Mouse (Mus musculus) lung, embryonic 16.5 days (tissue): ENCODE measurements at regions not wholly inside any gene's neighbourhood (a gene's known extent, or its start where the extent isn't known, plus 50 kb on each side); places are given as distances from the start of the nearest gene placed in this dataset.
A peak's percentile ranks its signal among the peaks of the same experiment; 100 is the strongest.

Source experiments
- ATAC-seq: fragments of 200-750 bp; cut with Nextera tagmentation; 2 replicates; pipeline ENCODE4 v1.8.0; 2017; ENCODE audit warnings: low read depth, mild to moderate bottlenecking, moderate library complexity
- H3K27ac ChIP-seq: fragments of 300-500 bp; sonication (generic); 2 replicates; pipeline ENCODE4 v1.5.1; 2014; ENCODE audit warnings: mild to moderate bottlenecking, control low read depth, low read length
- H3K27me3 ChIP-seq: fragments of 300-500 bp; sonication (generic); 2 replicates; pipeline ENCODE4 v1.6.1; 2014; ENCODE audit warnings: low read depth, low read length, mixed read lengths; ENCODE audit not compliant: control insufficient read depth, insufficient read depth
- H3K36me3 ChIP-seq: fragments of 300-500 bp; sonication (generic); 2 replicates; pipeline ENCODE4 v1.6.1; 2014; ENCODE audit warnings: low read length; ENCODE audit not compliant: control insufficient read depth, insufficient read depth
- H3K4me1 ChIP-seq: fragments of 300-500 bp; sonication (generic); replicated peaks from 2 replicates; pipeline ENCODE4 v1.6.1; 2014; ENCODE audit warnings: low read length, mixed read lengths; ENCODE audit not compliant: control insufficient read depth, insufficient read depth
- H3K4me2 ChIP-seq: fragments of 300-500 bp; sonication (generic); 2 replicates; pipeline ENCODE4 v1.6.1; 2014; ENCODE audit warnings: low read depth, low read length, control low read depth
- H3K4me3 ChIP-seq: fragments of 300-500 bp; sonication (generic); 2 replicates; pipeline ENCODE4 v1.5.1; 2014; ENCODE audit warnings: mild to moderate bottlenecking, low read length, control low read depth
- H3K9ac ChIP-seq: fragments of 300-500 bp; sonication (generic); 2 replicates; pipeline ENCODE4 v1.6.1; 2014; ENCODE audit warnings: low read length, control low read depth
- H3K9me3 ChIP-seq: fragments of 300-500 bp; sonication (generic); 2 replicates; pipeline ENCODE4 v1.6.1; 2016; ENCODE audit warnings: low read length; ENCODE audit not compliant: control insufficient read depth
- WGBS: fragments of 180-500 bp; shearing (Covaris S2); extraction: QIAGEN DNeasy Blood & Tissue Kit; methylation state at CpG from one replicate; pipeline ENCODE4 v1.1.7; 2014; 5-methylcytosine and 5-hydroxymethylcytosine counted together

DNA sequence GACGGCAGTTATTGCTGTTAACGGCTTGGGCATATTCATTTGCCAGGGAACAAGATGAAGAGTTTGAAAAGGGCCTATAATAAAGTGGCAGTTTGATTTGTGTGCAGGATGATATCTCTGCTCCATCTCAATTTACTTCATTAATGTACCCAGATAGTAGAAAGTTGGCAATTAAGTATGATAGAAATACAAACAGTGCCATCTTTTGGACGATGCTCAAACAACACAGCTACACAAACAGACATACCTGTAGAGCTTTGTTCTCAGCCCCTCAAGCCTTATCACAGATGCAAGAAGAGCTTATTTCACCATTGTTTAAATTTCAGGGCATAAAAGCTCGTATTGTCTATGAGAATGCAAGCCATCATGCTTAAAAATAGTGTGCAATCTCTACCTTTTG lies 82.2 kb downstream of the Tnfsf11 start:
- H3K4me2 ChIP-seq: no peak overlapping the region
- H3K9me3 ChIP-seq: no peaks in the 10 kb centered on the region
- H3K4me1 ChIP-seq: no peaks in the 10 kb centered on the region
- WGBS: 53% methylated on average over 4 of the region's 4 CpGs
- H3K27me3 ChIP-seq: no peaks in the 10 kb centered on the region
- no peak overlapping the region for H3K4me3 ChIP-seq
- no peaks in the 10 kb centered on the region for H3K36me3 ChIP-seq
- no peak overlapping the region for H3K9ac ChIP-seq
- ATAC-seq: no peak
- H3K27ac ChIP-seq: no peak overlapping the region

DNA sequence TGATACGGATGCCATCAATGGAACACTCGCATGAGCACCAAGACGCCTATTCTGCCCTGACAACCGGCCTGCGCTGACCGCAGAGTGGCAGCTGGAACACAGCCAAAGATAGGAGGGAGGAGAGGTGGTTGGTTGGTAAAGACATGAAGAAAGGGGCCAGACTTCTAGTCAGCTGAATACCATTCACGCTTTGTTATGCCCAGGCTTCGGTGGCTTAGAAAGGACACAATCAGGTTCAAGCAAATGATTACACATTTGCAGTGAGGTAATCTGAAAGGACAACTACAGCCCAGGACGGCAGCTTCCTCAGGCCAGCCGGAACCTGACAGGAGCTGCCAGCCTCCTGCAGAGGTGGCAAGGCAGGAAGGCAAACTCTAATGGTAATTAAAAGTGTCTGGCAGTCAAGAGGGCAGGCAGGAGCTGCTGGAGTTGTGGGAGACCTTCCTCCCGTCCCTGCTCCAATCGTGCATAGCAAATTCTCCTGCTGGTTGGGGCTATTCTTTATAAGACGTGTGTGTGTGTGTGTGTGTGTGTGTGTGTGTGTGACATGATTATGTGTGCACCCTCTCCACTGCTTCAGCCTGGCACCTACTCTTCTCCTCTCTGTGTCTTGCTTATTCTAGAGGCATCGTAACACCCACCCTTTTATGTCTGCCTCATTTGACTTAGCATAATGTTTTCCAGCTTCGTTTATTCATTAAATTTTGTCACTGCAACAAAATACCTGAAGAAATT lies 91.4 kb downstream of the Tnfsf11 start:
- 28% methylated on average over 15 of the region's 15 CpGs for WGBS
- no peak overlapping the region for H3K4me3 ChIP-seq
- no peak overlapping the region for H3K27ac ChIP-seq
- no peak overlapping the region for H3K9ac ChIP-seq
- no peaks in the 10 kb centered on the region for H3K36me3 ChIP-seq
- H3K4me1 ChIP-seq: peaks cover 6% of the 10 kb centered on the region; the same call in 1 of the 2 replicates
- ATAC-seq: peak; percentile 31; the same call in 1 of the 2 replicates
- H3K9me3 ChIP-seq: no peaks in the 10 kb centered on the region
- H3K27me3 ChIP-seq: no peaks in the 10 kb centered on the region
- H3K4me2 ChIP-seq: 0 out of 2 replicates have a peak overlapping the region, but pooled peaks have one; percentile 6

DNA sequence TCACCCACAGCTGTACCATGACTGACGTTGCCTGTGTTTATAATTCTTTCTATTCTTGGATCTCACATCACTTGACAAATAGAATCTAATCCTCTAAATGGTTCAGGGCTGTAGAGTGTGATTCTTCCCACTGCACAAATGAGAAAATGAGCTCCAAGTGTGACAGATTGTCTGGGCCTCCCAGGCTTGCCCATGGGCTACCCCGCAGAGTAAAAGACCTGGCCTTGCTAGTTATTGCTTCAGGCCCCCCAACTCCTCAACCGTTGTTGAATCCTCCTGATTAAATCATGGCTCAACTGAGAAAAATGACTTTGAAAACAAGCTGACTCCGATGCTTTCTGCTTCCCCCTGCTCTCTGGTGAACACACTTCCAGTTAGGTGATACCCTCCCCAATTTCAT lies 92.4 kb downstream of the Tnfsf11 start:
- H3K4me1 ChIP-seq: peaks cover 6% of the 10 kb centered on the region; the same call in 1 of the 2 replicates
- H3K27ac ChIP-seq: no peak overlapping the region
- no peaks in the 10 kb centered on the region for H3K9me3 ChIP-seq
- no peak overlapping the region for H3K9ac ChIP-seq
- no peak overlapping the region for H3K4me3 ChIP-seq
- WGBS: 50% methylated on average over 4 of the region's 4 CpGs
- H3K4me2 ChIP-seq: no peak overlapping the region
- no peak for ATAC-seq
- H3K27me3 ChIP-seq: no peaks in the 10 kb centered on the region
- H3K36me3 ChIP-seq: no peaks in the 10 kb centered on the region

DNA sequence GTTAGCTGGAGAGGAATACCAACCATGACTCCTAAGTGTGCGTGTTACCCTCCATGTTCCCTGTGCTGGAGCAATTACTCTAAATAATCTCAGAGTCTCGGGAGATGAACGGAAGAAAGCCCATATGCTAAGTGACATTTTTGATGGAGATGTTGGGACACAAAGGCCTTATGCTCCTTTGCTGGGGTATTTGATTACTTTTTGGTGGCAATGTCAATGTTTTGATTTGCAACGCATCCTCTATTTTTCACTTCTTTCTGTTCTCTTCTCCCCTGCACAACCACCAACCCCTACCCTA lies 103.3 kb downstream of the Tnfsf11 start:
- Histone ChIP-seq H3K36me3 (no peaks in the 10 kb centered on the region), H3K27ac (no peak overlapping the region), H3K4me3 (no peak overlapping the region), H3K27me3 (no peaks in the 10 kb centered on the region), H3K9ac (no peak overlapping the region), H3K4me2 (no peak overlapping the region), H3K9me3 (no peaks in the 10 kb centered on the region), H3K4me1 (no peaks in the 10 kb centered on the region)
- ATAC-seq: no peak
- 94% methylated on average over 4 of the region's 4 CpGs for WGBS

DNA sequence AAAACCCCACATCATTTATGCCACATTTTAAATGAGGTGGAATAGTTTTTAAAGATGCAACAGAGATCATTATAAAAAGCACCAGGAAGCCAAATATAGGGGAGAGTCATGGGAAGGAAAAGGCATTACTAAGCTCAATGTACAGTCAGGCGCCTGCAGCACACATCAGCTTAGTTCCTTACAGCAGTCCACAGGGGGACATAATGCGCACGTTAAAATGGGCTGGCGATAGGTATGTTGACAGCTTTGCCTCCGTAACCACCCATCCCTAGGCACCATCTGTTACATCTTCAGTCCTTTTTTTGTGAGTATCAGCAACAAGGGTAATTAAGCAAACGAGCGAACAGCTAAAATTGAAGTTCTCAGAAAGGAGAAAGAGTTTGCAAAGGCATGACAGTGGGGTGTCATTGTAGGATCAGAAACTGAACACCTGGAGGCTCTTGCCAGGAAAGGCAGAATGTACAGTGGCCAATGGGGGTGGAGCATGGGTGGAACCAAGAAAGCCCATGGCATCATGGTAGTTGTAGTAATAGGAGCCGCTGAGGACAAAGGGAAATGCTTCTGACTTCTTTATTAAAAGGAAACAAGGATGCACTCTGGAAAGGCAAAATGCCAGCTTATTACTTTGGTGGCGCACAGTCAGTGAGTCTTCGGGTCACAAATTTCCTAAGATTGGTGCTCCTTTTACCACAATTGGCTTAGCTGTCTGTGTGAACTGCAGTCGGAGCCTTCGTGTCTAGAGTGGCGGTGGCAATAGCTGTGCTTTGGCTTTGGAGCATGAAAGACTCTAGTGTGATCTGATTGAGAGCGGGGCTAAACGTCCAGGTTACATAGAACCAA lies 103.9 kb downstream of the Tnfsf11 start:
- no peak overlapping the region for H3K27ac ChIP-seq
- WGBS: 76% methylated on average over 15 of the region's 15 CpGs
- H3K27me3 ChIP-seq: no peaks in the 10 kb centered on the region
- H3K9me3 ChIP-seq: no peaks in the 10 kb centered on the region
- H3K4me1 ChIP-seq: no peaks in the 10 kb centered on the region
- H3K36me3 ChIP-seq: no peaks in the 10 kb centered on the region
- H3K9ac ChIP-seq: no peak overlapping the region
- H3K4me2 ChIP-seq: no peak overlapping the region
- no peak for ATAC-seq
- no peak overlapping the region for H3K4me3 ChIP-seq

DNA sequence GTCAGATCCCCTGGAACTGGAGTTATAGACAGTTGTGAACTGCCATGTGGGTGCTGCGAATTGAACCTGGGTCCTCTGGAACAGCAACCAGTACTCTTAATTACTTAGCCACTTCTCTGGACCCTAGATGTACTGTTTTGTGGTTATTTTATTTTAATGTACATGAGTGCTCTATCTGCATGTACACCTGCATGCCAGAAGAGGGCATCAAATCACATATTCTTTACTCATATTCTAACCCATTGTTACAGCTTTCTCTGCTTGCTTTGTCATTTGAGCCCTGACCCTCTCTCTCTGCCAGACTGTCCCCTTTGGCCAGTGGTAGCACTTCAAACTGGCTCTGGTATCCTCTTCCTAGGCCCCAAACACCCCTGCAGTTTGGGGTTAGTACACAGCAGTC lies 105.1 kb downstream of the Tnfsf11 start:
- 0 out of 2 replicates have a peak, but pooled peaks have one; percentile 7 for ATAC-seq
- 82% methylated on average over 1 of the region's 1 CpGs for WGBS

DNA sequence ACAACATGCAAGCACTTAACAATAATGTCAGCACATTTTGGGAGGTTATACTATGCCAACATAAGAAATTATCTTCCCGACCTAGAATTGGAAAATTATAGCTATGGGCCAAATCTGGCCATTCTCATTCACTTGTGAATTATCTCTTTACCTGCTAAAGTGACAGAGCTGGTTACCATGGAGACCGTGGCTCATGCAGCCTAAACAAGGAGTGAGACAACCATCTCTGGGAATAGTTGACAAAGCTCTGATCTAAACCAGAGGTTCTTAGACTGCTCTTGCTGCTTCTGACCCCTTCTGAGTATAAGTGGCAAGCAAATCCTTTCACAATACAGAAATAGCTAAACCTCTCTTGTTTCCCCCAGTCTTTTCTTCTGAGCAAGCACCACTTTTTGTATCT lies 108.7 kb upstream of the Fam216b start:
- no peaks in the 10 kb centered on the region for H3K36me3 ChIP-seq
- H3K9ac ChIP-seq: no peak overlapping the region
- H3K27ac ChIP-seq: no peak overlapping the region
- no peak overlapping the region for H3K4me3 ChIP-seq
- no peak overlapping the region for H3K4me2 ChIP-seq
- no peak for ATAC-seq
- H3K4me1 ChIP-seq: no peaks in the 10 kb centered on the region
- 71% methylated on average over 2 of the region's 2 CpGs for WGBS
- H3K27me3 ChIP-seq: no peaks in the 10 kb centered on the region
- no peaks in the 10 kb centered on the region for H3K9me3 ChIP-seq

More for the DNA sequence above, 105.1 kb downstream of the Tnfsf11 start:
- H3K9ac ChIP-seq: no peak overlapping the region
- H3K9me3 ChIP-seq: no peaks in the 10 kb centered on the region
- H3K27me3 ChIP-seq: no peaks in the 10 kb centered on the region
- H3K27ac ChIP-seq: no peak overlapping the region
- no peak overlapping the region for H3K4me2 ChIP-seq
- H3K4me3 ChIP-seq: no peak overlapping the region
- H3K36me3 ChIP-seq: no peaks in the 10 kb centered on the region
- no peaks in the 10 kb centered on the region for H3K4me1 ChIP-seq

DNA sequence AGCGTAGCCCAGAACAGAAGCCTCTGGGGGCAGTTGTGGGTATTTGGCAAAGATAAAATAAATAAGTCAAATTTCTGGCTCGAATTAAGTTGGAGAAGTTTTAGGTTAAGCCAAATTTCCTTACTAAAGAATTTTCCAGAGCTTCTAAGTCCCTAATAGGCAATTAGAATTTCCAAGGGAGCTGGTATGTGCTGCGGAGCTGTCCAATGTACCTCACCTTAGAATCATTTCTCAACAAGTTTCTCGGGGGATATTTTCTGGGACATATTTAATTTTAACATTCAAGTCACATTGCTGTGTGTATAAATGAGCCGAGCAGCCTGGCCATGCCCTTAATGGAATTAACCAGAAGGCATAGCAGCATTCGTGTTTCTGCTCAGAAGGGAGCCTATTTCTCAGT lies 90.8 kb upstream of the Fam216b start:
- Histone ChIP-seq H3K4me2 (no peak overlapping the region), H3K36me3 (no peaks in the 10 kb centered on the region), H3K27me3 (no peaks in the 10 kb centered on the region), H3K4me3 (no peak overlapping the region), H3K4me1 (no peaks in the 10 kb centered on the region), H3K27ac (no peak overlapping the region), H3K9me3 (no peaks in the 10 kb centered on the region), H3K9ac (no peak overlapping the region)
- no peak for ATAC-seq
- WGBS: 50% methylated on average over 6 of the region's 6 CpGs

DNA sequence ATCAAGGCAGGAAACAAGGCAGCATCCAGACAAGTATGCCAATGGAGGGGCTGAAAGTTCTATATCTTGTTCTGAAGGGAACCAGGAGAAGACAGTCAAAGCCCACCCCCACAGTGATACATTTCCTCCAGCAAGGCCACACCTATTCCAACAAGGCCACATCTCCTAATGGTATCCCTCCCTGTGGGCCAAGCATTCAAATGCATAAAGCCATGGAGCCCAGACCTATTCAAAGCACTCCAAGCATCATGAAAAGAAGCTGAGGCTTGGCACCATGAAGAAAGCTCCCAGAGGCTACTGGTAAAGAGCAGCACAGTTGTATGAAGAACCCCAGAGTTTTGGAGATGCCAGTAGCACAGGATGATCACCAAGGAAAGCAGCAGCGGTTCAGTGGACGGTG lies 84.6 kb upstream of the Fam216b start:
- Histone ChIP-seq H3K4me2 (no peak overlapping the region), H3K9me3 (no peaks in the 10 kb centered on the region), H3K4me1 (no peaks in the 10 kb centered on the region), H3K36me3 (no peaks in the 10 kb centered on the region), H3K27ac (no peak overlapping the region), H3K4me3 (no peak overlapping the region), H3K9ac (no peak overlapping the region), H3K27me3 (no peaks in the 10 kb centered on the region)
- 89% methylated on average over 2 of the region's 2 CpGs for WGBS
- ATAC-seq: no peak
